Mouse (Mus musculus): ENCODE data around the gene Gm3776.
"Not testable (repeated sequence)": the region's sequence is repeated elsewhere in the genome, so short reads cannot be mapped to it uniquely, and the experiment has no call there.

Gene Gm3776

DNA sequence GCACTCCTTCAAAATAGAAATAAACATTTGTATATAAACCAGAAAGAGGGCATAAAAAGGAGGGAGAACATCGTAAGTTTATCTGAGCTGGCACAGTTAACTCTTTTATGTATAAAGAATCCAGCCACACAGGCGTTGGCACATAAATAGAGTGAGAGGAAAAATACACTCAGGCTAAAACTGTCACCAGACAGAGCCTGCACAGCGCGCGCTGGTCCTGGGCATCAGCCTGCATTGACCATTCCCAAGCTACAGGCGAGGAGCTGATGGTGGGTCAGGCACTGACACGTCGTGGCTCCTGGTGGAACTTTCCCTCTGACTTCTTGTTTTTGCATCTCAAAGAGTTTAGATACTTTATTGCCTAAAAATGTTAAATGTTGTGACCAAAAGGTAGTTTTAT is 35.5 kb downstream of the Gm3776 start:
- DNase-seq (ENCODE audit: low spot score in 2 of 2): not testable (repeated sequence)

DNA sequence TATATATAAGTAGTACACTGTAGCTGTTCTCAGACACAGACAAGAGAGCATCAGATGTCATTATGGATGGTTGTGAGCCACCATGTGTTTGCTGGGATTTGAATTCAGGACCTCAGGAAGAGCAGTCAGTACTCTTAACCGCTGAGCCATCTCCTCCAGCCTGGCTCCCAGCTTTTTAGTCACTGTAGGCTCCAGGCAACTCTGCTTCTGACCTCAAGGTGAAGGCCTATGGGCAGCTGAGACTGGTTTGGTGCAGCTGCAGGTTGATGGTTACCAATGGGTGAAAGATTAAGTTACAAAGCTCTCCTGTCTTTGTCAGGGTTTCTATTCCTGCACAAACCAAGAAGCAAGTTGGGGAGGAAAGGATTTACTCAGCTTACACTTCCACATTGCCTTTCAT is 36.8 kb downstream of the Gm3776 start:
- DNase-seq (ENCODE audit: low spot score in 2 of 2): not testable (repeated sequence)

DNA sequence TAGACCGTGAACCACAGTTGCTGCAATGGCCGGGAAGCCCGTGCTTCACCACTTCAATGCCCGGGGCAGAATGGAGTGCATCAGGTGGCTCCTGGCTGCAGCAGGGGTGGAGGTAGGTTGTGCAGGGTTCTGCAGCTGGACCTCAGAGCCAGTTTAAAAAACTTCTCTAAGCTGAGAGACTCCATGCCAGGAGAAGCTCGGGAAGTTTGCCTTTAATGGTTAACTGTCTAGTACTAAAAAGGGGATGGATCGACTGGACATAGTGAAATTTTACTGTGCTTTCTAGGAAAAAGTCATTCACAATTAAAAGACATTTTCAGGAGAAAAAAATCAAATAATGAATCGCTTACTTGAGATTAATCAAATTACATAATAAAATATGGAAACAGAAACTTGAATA is 37.9 kb downstream of the Gm3776 start:
- DNase-seq (ENCODE audit: low spot score in 2 of 2): not testable (repeated sequence)

DNA sequence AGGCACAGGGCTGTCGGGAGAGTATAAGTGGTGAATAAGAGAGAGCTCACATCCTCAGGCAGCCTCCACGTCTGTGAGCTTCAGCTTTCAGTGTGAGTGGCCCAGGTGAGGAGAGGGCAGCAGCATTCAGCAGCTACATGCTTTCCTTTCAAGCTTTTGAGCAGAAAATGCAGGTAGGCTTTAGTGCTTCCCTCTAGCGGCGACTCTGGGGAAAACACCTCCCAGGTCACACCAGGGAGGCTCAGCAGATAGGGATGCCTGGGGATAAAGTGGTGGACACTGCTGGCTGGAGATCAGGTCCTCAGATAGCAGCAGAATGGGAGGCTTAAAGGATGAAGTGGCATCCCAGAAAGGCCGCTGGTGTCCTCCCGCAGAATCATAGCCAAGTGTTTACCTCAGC is 39.2 kb downstream of the Gm3776 start:
- DNase-seq (ENCODE audit: low spot score in 2 of 2): not testable (repeated sequence)

DNA sequence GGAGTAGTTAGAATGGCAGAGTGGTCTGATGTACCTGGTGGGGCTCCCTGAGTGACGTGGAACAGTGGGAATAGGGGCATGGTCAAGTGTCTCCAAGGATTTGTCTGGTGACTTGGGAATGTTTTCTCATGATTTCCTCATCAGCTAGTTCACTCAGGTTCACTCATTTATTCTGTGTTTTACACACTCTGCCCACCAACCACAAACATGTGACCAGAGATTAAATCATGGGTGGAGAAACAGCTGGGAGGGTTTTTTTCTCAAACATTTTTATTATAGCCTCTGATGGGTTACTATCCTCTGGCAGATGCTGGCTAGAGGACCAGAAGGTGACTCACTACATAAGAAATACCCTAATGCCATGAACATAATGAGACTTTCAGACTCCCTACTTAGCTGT is 41.3 kb downstream of the Gm3776 start:
- DNase-seq (ENCODE audit: low spot score in 2 of 2): no peak

DNA sequence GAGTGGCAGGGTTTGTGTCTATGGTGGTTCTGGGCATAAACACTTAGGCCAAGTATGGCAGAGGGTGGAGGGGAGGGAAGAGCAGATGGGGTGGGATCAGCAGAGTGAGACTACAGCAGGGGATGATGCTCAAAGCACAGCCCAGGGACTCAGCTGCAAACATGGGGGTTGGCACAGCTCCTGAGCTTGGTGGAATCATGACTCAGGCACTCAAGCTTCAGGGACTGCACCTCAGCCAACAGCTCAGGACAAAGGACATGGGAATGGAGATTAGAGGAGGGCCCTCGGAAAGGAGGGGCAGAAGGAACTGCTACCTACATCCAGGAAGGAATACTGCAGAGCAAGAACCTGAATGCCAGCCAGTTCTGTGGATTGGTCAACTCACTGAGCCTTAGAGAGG is 42.2 kb downstream of the Gm3776 start:
- DNase-seq (ENCODE audit: low spot score in 2 of 2): not testable (repeated sequence)

DNA sequence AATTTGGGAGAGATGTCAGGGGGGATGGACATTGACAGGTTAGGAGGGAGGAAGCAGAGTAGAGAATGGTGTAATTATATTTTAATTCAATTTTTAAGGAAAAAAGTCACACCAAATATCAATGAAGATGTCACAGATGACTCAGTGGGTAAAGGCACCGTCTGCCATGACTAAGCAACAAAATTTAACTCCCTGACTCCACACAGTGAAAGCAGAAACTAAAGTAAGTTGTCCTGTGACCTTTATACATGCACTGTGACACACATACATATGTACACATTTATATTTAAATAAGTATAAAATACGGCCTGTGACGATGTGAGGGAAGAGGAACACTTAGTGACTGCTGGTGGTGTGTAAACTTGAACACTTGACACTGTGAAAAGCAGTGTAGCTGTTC is 51.2 kb downstream of the Gm3776 start:
- not testable (repeated sequence) for DNase-seq (ENCODE audit: low spot score in 2 of 2)

DNA sequence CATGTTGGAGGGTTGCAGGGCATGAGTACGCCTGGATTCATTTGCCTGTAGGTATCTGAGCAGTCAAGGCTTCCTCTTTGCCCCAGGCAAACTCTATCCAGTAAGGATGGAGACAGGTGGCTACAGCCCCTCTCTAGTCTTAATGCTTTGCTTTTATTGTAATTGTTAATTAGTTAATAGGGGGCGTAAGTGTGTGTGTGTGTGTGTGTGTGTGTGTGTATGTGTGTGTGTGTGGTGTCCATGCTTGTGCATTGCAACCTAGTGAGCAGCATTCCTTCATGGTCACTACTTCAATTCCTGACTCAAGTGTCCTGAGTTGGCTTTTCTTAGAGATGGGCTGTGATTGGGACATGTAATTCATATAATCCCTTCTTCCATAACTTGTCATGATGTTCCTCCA is 57.8 kb downstream of the Gm3776 start, which contains the start of gene Omt2a:
Omt2a (minus strand) TSS at position 101 of the 400 bp plus-strand sequence.
- DNase-seq (ENCODE audit: low spot score in 2 of 2): no peak

All from urinary bladder, postnatal 4 days (tissue).